Mouse (Mus musculus): ENCODE measurements at regions not wholly inside any gene's neighbourhood (a gene's known extent, or its start where the extent isn't known, plus 50 kb on each side); places are given as distances from the start of the nearest gene placed in this dataset.

GRCm38 (mm10) chr5:109865628-109866027, 57.6 kb upstream of the Gm15446 start:
- peaks cover 0 to 7% of the 10 kb centered on the region in 2 experiments; a peak in 2 of 4 replicates for H3K4me1 ChIP-seq (ENCODE audit: control insufficient read depth in 1 of 2, insufficient read depth in 2 of 2)
- in situ Hi-C loops (cut with MboI; ENCODE audit: low pct_ligation_motif_present, low pct_unique_long_range_greater_than_20kb, low sequenced_read_pairs) (no loop called here), dilution Hi-C loops (cut with MboI; ENCODE audit: extremely low pct_ligation_motif_present, extremely low pct_unique_long_range_greater_than_20kb, low sequenced_read_pairs) (no loop called here)
- peak overlapping the region in 1 of 3 experiments; percentile 92 for H3K4me3 ChIP-seq (replicated peaks in 1 of 3; ENCODE audit: low read depth in 2 of 3, low read length in 2 of 3, poor library complexity in 1 of 3)
- no peaks in the 10 kb centered on the region for H3K27me3 ChIP-seq (replicated peaks)
- DNase-seq (ENCODE audit: extremely low read depth), result no peak
- no peak overlapping the region for H3K27ac ChIP-seq (ENCODE audit: insufficient read depth, low read depth)
- TF ChIP-seq GABPA (IDR thresholded peaks at IDR 0.05; ENCODE audit: insufficient replicate concordance, low read depth, low read length) (no peak), MAFK (IDR thresholded peaks at IDR 0.05; ENCODE audit: insufficient replicate concordance, low read length) (no peak), TBP (conservative IDR thresholded peaks at IDR 0.05; ENCODE audit: low read depth, low read length) (no peak), MAZ (IDR thresholded peaks at IDR 0.05; ENCODE audit: low read depth, low read length) (no peak), HCFC1 (IDR thresholded peaks at IDR 0.05; ENCODE audit: low read depth, low read length) (no peak), ELF1 (IDR thresholded peaks at IDR 0.05; ENCODE audit: low read depth, low read length) (no peak), USF2 (conservative IDR thresholded peaks at IDR 0.05; ENCODE audit: low read depth, low read length) (no peak), MEF2A (IDR thresholded peaks at IDR 0.05; ENCODE audit: borderline replicate concordance, low read depth, low read length) (no peak), MXI1 (IDR thresholded peaks at IDR 0.05; ENCODE audit: low read depth, low read length) (no peak), JUN (IDR thresholded peaks at IDR 0.05; ENCODE audit: insufficient read depth, low read depth, low read length) (no peak), CHD2 (IDR thresholded peaks at IDR 0.05; ENCODE audit: low read length) (no peak), USF1 (IDR thresholded peaks at IDR 0.05; ENCODE audit: low read depth, low read length) (no peak), ZKSCAN1 (IDR thresholded peaks at IDR 0.05; ENCODE audit: borderline replicate concordance, low read depth, low read length) (no peak)
- no peaks in the 10 kb centered on the region for H3K9me3 ChIP-seq (replicated peaks; ENCODE audit: low read length)
- peaks cover 7% of the 10 kb centered on the region for H3K79me2 ChIP-seq (replicated peaks; ENCODE audit: control insufficient read depth, extremely low read depth, insufficient read depth, poor library complexity, severe bottlenecking)
- peak overlapping the region; percentile 21 for H3K9ac ChIP-seq (ENCODE audit: insufficient read depth, low read depth)
- 0 out of 2 replicates have a peak overlapping the region, but pooled peaks have one; percentile 11 for H3K4me2 ChIP-seq (ENCODE audit: insufficient read depth, low read depth, poor library complexity, severe bottlenecking)
- H3K36me3 ChIP-seq (replicated peaks in 1 of 2; ENCODE audit: control insufficient read depth in 1 of 2, insufficient read depth in 1 of 2, low read length in 1 of 2), result no peaks in the 10 kb centered on the region

DNA sequence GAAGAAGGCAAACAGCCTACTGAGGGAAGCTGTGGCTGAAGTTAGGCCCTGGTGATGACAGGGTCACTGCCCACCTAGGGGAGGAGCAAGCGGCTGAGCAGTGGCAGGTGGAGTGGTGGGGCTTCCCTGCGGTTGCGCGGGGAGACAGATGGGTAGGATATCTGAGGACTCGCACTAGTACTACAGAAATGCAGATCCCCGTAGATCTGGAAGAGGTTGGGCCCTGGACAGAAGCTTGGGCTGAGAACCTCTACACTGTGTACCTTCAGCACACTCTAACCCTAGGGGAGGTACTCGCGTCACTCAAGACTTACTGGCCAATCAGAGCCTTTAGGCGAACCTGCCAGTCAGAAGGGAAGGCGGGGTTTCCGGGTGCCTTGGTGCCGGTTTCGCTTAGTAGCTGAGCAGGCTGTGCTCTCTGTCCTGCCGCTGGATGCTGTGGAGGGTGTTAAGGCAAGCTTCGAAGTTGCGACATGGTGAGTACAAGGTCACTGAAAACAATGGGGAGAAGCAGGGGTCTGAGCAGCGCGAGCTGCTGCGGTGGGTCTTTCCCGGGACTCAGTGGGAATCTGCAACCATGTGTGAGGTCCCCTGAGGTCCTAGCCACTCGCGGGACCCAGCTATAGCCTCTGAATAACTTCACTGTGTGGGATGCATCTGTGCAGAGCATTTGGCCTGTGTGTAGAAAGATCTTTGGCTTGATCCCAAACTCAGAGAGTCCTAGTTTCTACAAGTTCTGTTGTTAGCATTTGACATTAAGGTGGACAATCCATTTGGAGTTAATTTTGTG, 56.7 kb upstream of the Gm15446 start:
- H3K9ac ChIP-seq (ENCODE audit: insufficient read depth, low read depth), result peak overlapping the region; percentile 41
- H3K4me2 ChIP-seq (ENCODE audit: insufficient read depth, low read depth, poor library complexity, severe bottlenecking), result peak overlapping the region; percentile 57
- in situ Hi-C loops (cut with MboI; ENCODE audit: low pct_ligation_motif_present, low pct_unique_long_range_greater_than_20kb, low sequenced_read_pairs), result no loop called here
- dilution Hi-C loops (cut with MboI; ENCODE audit: extremely low pct_ligation_motif_present, extremely low pct_unique_long_range_greater_than_20kb, low sequenced_read_pairs), result no loop called here
- H3K79me2 ChIP-seq (replicated peaks; ENCODE audit: control insufficient read depth, extremely low read depth, insufficient read depth, poor library complexity, severe bottlenecking), result peaks cover 7% of the 10 kb centered on the region
- H3K27ac ChIP-seq (ENCODE audit: insufficient read depth, low read depth), result peak overlapping the region; percentile 43; the same call in 1 of the 2 replicates
- H3K4me3 ChIP-seq (replicated peaks in 1 of 3; ENCODE audit: low read depth in 2 of 3, low read length in 2 of 3, poor library complexity in 1 of 3), result peak overlapping the region; percentile 60 to 92 (median 64)
- H3K4me1 ChIP-seq (ENCODE audit: control insufficient read depth in 1 of 2, insufficient read depth in 2 of 2), result peaks cover 0 to 7% of the 10 kb centered on the region in 2 experiments; a peak in 2 of 4 replicates
- H3K9me3 ChIP-seq (replicated peaks; ENCODE audit: low read length), result no peaks in the 10 kb centered on the region
- peak; percentile 94 for DNase-seq (ENCODE audit: extremely low read depth)
- no peaks in the 10 kb centered on the region for H3K36me3 ChIP-seq (replicated peaks in 1 of 2; ENCODE audit: control insufficient read depth in 1 of 2, insufficient read depth in 1 of 2, low read length in 1 of 2)
- no peaks in the 10 kb centered on the region for H3K27me3 ChIP-seq (replicated peaks)
- TF ChIP-seq RCOR1 (conservative IDR thresholded peaks at IDR 0.05; ENCODE audit: low read depth, low read length) (0 out of 2 replicates have a peak, but pooled peaks have one; percentile 37), ZMIZ1 (IDR thresholded peaks at IDR 0.05; ENCODE audit: low read depth, low read length) (0 out of 2 replicates have a peak, but pooled peaks have one; percentile 50), POLR2A (IDR thresholded peaks at IDR 0.05; ENCODE audit: low read depth, low read length) (peak; percentile 70), ELF1 (IDR thresholded peaks at IDR 0.05; ENCODE audit: low read depth, low read length) (peak; percentile 87), KAT2A (IDR thresholded peaks at IDR 0.05; ENCODE audit: insufficient replicate concordance, low read length) (0 out of 2 replicates have a peak, but pooled peaks have one; percentile 51), USF1 (IDR thresholded peaks at IDR 0.05; ENCODE audit: low read depth, low read length) (no peak), RAD21 (IDR thresholded peaks at IDR 0.05; ENCODE audit: low read depth, low read length) (no peak), SMC3 (IDR thresholded peaks at IDR 0.05; ENCODE audit: low read depth, low read length) (no peak), MAFK (IDR thresholded peaks at IDR 0.05; ENCODE audit: insufficient replicate concordance, low read length) (no peak), HCFC1 (IDR thresholded peaks at IDR 0.05; ENCODE audit: low read depth, low read length) (peak; percentile 63), CHD2 (IDR thresholded peaks at IDR 0.05; ENCODE audit: low read length) (peak; percentile 71), MAX (IDR thresholded peaks at IDR 0.05; ENCODE audit: low read length) (no peak), ETS1 (conservative IDR thresholded peaks at IDR 0.05; ENCODE audit: low read depth, low read length) (no peak), CTCF (conservative IDR thresholded peaks at IDR 0.05 in 1 of 2, IDR thresholded peaks at IDR 0.05 in 1 of 2; ENCODE audit: low read depth in 2 of 2, low read length in 2 of 2) (no peak), NRF1 (IDR thresholded peaks at IDR 0.05; ENCODE audit: low read depth, low read length) (peak; percentile 62), MYC (IDR thresholded peaks at IDR 0.05; ENCODE audit: low read depth, low read length) (no peak), TCF12 (IDR thresholded peaks at IDR 0.05; ENCODE audit: low read depth, low read length) (0 out of 2 replicates have a peak, but pooled peaks have one; percentile 31), UBTF (IDR thresholded peaks at IDR 0.05; ENCODE audit: low read depth, low read length) (no peak), BHLHE40 (IDR thresholded peaks at IDR 0.05; ENCODE audit: low read depth, low read length) (no peak), IRF4 (IDR thresholded peaks at IDR 0.05; ENCODE audit: low read depth, low read length) (peak; percentile 50; the same call in 1 of the 2 replicates), MAZ (IDR thresholded peaks at IDR 0.05; ENCODE audit: low read depth, low read length) (no peak), POLR2AphosphoS2 (IDR thresholded peaks at IDR 0.05; ENCODE audit: low read depth, low read length) (0 out of 2 replicates have a peak, but pooled peaks have one; percentile 33)

Measured in CH12.LX (cell line).